Mouse (Mus musculus) right cerebral cortex, postnatal 25 days (tissue): ENCODE measurements at regions not wholly inside any gene's neighbourhood (a gene's known extent, or its start where the extent isn't known, plus 50 kb on each side); places are given as distances from the start of the nearest gene placed in this dataset.

ENCODE experiments used
- DNase-seq: peaks from one replicate; pipeline ENCODE4 v3.0.0; 2022

DNA sequence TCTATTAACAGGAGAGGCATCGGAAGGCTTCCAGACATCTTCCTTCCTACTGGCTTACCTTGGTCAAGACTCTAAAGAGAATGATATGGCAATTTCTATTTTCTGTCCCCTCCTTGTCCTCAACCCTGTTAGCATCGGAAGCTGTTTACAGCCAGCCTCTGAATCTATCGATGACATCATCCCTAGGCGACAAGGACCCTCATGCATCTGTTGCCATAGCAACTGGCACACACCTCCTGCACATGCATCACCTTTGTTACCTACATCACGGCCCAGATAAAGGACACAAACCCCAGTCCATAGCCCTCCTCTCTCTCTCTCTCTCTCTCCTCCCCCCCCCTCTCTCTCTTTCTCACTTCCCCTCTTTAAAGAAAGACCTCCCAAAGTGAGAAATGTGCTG is 123.1 kb upstream of the Cdkn3 start:
- DNase-seq: no peak

DNA sequence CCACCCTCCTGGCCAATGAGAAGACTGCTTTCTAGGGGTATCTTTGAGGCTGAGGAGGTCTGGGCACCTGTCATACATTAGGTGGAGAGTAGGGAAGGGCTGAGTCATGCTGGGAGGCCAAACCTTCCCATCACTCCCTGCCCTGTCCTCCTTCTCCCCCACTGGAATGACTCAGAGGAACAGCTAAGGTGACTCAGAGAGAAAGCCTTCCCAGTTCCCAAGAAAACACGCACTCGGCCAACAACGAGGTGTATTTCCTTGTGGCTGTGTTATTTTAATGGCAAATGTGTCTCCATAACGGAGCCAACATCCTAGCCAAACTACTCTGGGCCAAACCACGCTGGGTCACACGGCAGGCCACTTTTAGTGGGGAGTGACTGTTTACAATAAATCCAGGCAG is 124.0 kb upstream of the Cdkn3 start:
- peak; percentile 13 for DNase-seq

DNA sequence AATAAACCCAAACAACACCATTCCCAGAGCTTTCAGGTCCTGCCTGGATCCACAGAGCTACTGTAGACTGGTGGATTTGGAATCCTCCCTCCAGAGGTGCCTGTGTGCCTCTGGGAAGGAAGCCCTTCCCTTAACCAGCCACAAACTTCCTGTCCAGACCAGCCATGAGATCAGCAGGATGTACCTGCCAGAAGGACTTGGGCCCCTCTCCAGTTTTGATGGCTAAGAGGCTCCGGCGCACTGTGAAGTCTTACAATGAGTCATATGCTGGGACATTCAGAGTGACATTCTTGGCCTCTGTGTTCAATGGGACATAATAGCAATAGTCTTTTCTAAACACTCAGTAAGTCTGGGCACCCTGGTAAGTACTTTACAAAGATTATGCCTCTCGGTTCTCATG is 125.0 kb upstream of the Cdkn3 start:
- no peak for DNase-seq

DNA sequence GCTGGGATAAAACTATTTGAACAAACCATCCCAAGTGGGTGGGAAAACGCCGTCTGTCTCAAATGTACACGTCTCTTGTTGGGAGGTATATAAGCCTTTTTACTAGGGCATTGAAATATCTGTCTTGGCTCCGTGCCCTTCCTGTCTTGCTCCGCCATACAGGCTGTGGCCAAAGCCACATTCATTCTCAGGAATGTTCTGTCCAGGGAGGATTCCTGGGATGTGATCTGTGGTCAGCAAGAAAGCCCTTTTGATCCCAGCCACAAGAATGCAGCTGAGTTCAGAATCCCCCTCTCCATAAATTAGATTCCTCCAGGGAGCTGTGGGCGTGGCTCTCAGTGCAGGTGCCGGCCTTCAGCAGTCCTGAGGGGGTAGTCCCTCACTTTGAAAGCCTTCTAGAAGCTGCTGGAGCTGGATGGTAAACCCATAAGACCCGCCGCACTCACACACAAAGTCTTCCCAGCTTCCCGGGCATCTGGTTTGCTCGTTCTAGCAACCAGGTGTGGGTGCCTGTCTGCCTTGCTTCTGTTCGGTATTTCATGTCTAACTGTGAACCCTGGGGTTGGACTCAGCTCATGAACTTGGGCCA is 125.6 kb upstream of the Cdkn3 start:
- no peak for DNase-seq

DNA sequence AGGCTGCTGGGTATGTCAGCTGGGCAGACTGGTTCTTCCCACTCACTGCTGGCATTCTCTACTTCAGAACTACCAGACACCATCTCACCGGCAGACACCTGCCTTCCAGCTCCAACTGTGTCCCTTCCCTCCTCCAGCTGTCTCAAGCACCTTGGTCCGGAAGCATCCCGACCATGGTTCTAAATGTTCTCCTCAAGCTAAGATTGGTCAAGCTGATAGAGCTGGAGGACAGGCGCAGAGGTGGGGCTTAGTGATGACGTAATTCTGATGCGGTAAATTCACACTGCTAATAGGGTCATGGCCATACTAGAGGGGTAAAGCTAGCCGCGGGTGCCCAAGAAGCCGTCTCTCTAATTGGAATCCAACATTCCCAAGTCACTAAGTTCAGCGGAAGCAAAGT is 126.1 kb upstream of the Cdkn3 start:
- DNase-seq: no peak

DNA sequence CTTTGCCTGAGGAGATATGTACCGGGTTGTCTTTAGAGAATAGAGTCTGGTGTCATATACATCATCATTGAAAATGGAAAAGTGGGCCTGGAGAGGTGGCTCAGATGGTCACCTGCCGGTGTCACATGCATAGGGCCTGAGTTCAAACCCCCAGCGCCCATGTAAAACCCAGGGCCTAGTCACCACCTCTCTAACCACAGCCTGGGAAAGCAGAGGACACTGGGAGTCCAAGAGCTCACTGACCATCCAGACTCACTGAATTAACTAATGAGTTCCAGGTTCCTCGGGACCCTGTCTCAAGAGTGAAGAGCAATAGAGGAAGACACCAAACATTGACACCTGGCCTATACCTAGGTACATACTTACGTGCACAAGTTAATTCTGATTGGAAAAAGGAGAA is 132.7 kb upstream of the Cdkn3 start:
- DNase-seq: no peak

DNA sequence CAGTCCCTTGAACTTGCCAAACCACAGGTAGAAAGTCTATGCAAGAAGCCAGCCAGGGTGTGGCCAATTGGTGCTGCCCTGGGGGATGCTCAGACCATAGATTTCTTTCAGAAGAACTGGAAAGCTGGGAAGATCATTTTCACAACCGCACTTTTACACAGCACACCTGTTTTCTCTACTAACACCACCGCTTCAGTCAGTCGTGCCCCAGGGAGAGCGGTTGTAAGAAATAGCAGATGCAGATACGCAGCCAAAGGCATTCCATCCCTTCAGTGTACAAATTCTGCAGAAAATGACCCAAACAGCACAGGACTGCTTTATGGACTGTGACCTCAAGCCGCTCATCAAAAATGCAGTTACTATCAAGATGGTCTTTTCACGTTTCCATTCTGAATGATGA is 134.6 kb upstream of the Cdkn3 start:
- no peak for DNase-seq

DNA sequence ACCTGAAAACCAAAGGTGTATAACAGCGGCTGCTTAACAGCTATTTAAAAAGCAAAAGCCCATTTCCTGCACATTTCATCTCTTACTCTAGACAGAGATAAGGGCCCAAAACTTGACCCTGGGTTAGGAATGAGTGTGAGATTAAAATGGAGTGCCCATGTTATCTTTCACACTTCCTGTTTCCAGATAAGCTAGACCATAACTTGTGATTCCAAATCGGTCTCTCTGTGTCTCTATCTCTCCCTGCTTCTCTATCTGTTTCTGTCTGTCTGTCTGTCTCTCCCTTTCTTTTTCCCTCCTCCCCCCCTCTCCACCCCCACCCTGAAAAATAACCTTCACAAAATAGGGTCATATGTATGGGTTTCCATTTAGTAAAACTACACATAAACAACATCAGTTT is 136.7 kb upstream of the Cdkn3 start:
- DNase-seq: no peak

DNA sequence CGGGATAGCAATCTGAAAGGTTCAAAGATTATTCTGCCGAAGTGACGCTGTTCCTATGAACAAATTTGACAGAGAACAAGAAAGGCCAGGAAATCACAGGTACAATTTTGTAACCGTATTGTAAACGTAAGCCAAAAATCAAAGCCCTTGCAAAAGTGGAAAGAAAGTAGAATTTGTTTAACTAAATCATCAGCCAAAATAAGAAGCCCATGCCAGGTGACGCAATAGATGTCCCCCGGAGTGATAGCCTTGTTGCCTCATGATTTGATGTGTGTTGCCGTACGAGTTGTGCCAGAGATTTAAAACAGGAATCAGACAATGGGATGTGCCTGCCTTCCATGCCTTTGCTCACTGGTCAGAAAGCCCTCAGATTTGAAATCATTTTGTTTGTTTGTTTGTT is 144.3 kb upstream of the Cdkn3 start:
- DNase-seq: no peak

DNA sequence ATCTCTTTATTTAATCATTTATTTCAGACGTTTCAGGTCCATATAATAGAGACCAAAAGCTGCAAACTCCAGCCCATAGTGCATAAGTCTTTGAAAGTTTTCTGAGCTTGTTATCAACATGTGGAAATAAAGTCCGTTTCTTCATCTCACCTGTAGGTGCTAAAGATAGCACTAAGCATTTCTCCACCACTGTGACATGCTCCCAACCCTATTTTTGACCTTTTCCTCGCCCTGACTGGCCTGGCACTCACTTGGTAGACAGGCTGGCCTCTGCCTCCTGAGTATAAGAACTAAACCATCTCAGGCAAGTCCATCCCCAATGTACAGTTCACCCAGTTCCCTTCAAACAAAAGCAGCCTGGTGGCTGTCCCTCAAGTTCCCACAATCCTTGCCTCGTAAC is 145.4 kb upstream of the Cdkn3 start:
- no peak for DNase-seq

DNA sequence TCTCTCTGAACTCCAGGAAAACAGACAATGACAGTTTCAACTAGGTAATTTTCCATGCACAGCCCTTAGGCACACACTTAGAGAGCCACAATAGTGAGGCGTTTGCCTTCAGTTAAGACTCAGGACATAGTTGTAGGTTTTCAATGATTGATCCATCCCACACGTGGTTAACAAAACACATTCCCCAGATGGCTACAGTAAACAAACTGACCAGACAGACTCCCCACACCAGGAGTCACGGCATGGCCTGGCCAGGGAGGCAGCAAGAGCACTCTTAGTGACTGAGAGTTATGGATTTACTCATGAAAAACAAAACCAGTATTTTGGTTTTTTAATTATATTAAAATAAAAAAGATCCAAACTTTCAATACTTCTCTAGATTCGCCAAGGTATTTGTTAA is 146.6 kb upstream of the Cdkn3 start:
- DNase-seq: no peak

DNA sequence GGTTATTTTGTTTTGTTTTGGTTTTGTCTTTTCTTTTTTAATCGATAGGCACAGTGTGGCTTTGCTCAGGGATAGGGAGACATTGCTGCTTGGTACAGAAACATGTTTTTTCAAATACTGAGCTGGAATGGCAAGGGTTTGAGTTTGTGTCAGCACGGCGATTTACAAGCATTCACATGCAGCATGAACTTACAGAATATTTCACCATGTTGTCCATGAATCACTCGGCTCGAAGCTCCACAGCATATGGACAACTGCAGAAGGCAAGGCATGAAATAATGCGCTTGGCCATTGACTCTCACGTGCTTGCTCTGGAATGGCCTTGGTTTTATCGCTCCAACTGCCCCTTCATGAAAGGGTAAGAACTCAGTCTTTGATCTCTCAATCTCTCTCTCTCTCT is 147.1 kb upstream of the Cdkn3 start:
- DNase-seq: no peak

DNA sequence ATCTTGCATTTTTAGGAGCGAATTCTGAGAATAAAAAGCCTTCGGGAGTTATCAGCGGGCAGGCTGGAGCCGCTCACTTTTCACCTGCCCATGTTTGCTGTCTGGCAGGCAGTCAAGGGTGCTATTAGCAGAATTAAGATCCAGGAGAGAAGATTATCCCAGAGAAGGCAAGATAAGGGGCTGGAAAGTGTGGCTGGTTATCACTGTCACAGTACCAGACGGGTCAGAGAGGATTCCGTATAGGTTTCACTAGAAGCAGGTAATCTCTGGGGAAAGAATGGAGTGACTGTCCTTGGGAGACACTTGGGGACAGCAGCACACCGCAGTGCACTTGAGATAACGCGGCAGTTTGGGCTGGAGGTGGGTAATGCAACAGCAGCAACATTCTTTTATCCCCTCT is 147.8 kb upstream of the Cdkn3 start:
- no peak for DNase-seq

DNA sequence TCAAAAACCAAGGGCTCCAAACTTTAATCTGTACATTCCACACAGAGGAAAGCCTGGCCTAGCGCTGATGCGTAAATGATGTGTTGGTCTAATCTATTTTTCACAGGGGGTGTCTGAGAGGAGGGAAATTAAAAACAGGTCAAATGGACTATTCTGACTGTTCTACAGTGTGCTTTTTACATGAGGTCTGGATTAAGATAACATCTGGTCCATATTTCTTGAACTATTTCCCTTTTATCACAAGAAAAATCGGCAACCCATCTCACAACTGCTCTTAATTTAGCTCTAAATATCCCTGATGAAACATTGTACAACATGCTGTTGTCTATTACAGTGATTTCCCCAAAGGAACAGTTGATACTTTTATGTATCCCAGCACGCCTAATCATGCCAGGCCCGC is 149.4 kb upstream of the Cdkn3 start:
- no peak for DNase-seq

DNA sequence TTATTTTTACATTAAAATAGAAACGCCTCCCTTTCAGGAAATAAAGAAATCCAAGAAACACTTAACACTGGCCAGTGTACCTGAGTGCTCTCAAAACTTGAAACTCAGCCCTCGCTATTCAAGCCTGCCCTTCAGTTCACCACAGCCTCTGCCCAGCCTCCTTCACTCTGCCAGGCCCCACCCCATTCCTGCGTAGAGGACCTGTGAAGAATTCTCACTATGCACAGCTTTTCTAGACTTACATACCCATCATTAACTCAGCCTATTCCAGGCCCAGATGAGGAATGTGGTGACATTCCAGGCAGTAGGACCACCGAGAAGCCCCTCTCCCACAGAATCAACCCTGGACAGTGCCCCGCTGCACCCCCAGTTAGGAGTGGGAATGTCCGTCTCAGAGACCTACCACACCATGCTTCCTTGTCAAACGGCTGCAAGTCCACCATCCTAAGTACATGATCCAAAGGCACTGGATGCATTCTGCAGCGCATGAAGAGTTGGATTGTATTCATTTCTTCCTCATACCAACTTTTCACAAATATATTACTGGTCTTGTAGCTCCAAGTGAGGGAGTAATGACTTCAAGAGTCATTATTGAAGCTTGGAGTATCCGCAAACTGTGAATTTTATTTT is 150.0 kb upstream of the Cdkn3 start:
- no peak for DNase-seq

DNA sequence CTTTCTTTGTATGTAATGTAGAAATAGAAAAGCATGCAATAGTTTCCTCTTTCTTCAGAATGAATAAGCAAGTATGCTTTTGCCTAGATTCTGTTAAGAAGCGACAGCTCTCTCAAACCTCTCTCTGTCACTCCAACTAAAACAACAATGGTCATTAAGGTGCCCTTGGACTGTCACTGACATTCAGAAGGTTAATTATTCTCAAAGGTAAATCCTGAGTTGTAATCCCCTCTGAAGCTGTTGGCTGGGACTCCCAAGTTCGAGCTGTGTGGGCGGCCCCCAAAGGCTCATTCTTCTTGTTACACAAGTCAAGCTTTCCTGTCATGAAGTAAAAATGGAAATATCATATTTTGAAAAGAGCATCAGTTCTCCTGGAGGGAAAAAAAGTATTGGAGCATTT is 153.6 kb upstream of the Cdkn3 start:
- no peak for DNase-seq

DNA sequence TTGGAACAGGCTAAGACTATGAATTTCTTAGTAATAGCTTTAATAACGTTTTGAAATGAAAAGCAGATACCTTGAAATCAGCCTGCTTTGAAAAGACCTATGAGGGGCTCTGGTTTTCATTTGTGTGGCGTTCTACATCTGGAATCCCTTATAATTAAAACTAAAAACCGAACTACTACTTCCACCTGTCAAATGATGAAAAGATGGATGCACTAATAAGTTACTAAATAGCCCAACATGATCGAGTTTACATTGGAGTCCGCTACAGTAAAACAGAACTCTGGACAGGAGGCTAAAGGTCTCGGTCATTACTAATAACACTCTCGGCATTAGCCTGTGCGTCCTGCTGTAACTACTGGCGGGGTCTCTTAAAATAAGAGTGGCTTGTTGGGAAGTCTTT is 154.3 kb upstream of the Cdkn3 start:
- DNase-seq: no peak

DNA sequence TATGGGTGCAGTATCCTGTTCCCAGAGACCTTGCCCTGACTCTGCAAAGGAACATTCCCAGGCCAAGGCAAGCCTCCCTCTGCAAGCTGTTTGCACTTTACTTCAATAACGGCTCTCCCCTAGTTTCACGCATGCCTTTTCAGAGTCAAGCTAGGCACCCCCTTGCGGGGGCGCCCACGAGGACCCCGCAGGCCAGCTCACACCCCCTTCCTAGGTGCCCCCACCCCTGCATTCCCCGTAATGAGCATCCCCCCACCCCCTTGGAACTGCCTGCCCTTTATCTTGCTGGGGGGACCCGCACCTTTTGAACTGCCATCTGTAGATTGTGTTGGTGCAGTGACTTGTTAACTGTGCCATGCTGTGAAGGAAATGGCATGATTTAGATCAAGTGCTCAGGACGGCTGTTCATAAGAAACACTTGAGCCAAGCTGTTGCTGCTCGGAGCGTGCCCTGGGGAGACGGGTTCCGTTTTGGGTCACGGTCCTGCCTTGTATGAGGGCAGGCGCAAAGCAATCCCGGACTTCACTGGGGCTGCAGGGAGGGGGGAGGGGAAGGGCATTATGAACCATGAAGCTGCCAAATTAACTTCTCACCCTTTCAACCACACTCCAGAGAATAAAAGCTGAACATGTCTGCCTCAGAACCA is 155.3 kb upstream of the Cdkn3 start:
- DNase-seq: no peak

DNA sequence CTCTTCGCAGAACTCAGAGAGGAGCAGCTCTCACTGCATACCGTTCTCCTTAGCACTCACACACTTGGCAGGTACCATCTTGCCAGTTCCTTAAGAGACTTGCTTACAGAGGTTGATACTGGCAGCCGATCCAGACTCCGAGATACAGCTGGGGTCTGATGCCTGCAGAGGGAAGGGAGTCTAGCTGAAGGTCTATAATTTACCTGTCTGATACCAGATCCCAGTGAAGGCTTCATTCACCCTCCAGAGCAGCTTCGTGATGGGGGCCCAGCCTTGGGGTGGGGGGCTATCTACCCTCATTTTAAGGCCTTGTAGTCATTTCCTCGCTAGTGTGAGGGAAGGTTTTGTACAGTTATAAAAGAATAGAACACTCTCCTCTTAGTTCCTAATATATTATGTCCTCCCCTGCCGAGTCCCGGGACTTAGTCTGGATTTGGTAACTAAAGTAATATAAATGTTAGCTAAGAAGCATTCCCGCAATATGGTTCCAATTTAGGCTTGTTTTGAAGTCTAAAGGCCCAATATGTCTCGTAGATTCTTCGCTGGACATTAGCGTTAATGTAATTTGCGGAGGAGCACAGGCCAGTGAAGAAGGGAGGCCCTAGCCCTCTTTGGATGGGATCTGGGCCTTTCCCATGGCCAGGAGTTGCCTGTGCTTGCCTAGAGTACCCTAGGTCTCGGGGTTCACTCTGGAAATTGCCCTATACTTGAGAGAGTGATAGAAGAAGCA is 156.0 kb upstream of the Cdkn3 start:
- no peak for DNase-seq

DNA sequence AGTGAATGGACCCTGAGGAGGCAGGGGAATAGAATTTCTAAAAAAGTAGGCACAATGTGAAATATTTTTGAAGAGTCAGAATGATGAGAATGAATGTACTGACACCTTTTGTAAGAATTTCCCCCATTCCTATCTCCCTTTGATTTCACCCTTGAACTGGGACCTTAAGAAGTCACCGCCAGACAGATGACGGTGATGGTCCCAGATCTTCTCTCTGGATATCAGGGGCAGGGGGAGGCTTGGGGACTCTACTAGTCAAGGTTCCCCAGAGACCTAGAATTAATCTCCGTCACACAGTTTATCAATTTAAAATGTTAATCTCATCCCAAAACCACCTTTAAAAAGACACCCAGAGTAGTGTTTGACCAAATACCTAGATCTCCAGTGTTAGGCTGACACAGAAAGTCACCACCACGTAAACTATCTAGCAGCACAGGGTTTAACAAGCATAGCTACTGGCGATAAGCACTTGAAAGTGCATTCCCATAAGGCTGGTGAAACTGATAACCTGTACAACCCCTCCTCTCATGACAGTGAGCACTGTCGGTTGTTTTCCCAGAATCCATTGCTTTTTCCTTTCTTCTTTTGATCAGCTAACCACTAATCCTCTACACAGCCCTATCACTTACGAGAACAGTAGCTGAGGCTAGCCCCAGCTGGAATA is 163.5 kb upstream of the Cdkn3 start:
- no peak for DNase-seq

DNA sequence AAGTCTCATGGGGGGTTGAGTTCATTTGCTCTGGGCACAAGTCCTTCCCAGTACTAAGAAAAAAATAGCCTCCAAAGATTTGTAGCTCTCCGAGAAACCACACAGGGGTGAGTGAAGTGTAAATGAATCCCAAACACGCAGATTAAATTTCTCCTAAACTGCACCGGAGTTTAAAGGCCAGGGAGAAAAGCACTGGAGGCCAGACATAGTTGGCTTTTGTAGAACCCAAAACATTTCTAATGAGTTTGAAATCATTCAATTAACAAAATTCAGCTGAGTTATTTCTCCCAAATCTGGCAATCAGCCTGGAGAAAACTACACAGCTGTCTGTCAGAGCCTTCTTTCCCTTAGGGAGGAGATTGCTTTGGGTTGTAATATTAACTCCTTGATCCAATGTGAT is 166.2 kb upstream of the Cdkn3 start:
- DNase-seq: no peak

DNA sequence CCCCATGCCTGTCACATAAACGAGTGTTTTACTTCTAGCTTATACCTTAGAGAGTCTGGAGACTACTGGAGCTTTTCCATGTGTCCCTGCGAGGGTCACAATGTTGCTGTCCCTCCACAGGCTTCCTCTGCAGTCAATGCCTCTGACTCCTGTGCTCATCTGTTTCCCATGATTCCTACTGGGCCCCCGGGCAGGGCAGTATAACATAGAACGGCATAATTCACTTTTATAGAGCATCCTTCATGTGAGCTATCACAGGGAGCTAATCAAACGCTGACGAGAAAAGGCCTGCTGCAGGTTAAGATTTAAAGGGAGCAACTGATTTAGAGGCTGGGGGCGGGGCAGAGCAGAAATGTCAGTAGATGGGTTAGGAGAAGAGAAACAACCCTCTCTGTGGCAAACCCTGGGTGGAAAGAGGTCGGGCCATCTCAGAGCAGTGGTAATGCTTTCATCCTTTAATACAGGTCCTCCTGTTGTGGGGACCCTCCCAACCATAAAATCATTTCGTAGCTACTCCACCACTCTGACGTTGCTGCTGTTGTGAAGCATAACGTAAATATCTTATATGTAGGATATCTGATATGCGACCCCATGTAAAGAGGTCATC is 168.5 kb upstream of the Cdkn3 start:
- DNase-seq: no peak

DNA sequence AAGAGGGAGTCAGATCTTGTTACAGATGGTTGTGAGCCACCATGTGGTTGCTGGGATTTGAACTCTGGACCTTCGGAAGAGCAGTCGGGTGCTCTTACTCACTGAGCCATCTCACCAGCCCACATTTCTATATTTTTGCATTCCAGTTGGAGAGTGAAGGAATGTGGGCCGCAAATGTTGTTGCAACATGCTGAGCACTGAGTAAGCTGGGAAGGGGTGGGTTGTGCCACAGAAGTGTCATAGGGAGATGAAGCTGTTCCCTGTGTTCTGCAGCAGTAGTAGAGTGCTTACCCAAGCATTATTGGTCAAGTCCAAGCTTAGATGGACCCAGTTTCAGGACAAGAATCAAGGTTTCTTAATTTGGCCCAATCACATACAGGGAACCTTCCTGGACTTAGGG is 169.1 kb upstream of the Cdkn3 start:
- no peak for DNase-seq
